Mouse (Mus musculus) stomach, embryonic 16.5 days (tissue): ENCODE measurements around the gene Zfp846. TPM values are rescaled to one million over a fixed set of nuclear protein-coding genes. Genes with fewer than 3 reads are reported as not detected.
"Not testable (repeated sequence)": the region's sequence is repeated elsewhere in the genome, so short reads cannot be mapped to it uniquely, and the experiment has no call there.

Experiments
- ATAC-seq: fragments of 200-750 bp; cut with Nextera tagmentation; 2 replicates; pipeline ENCODE4 v1.8.0; 2017; ENCODE audit warnings: moderate number of reproducible peaks, moderate TSS enrichment; ENCODE audit not compliant: insufficient read depth, low FRiP score
- H3K27ac ChIP-seq: fragments of 300-500 bp; sonication (generic); 2 replicates; pipeline ENCODE4 v1.5.1; 2014; ENCODE audit warnings: low read length
- H3K27me3 ChIP-seq: fragments of 300-500 bp; sonication (generic); 2 replicates; pipeline ENCODE4 v1.6.1; 2014; ENCODE audit warnings: low read length, control low read depth, mixed read lengths; ENCODE audit not compliant: control insufficient read depth, insufficient read depth
- H3K36me3 ChIP-seq: fragments of 300-500 bp; sonication (generic); 2 replicates; pipeline ENCODE4 v1.6.1; 2014; ENCODE audit warnings: low read length; ENCODE audit not compliant: control insufficient read depth, insufficient read depth
- H3K4me1 ChIP-seq: fragments of 300-500 bp; sonication (generic); 2 replicates; pipeline ENCODE4 v1.6.1; 2014; ENCODE audit warnings: low read length, control low read depth, mixed read lengths; ENCODE audit not compliant: control insufficient read depth, insufficient read depth
- H3K4me2 ChIP-seq: fragments of 300-500 bp; sonication (generic); 2 replicates; pipeline ENCODE4 v1.6.1; 2014; ENCODE audit warnings: low read depth, low read length, mixed read lengths
- H3K4me3 ChIP-seq: fragments of 300-500 bp; sonication (generic); replicated peaks from 2 replicates; pipeline ENCODE4 v1.5.1; 2014; ENCODE audit warnings: mild to moderate bottlenecking, low read length
- H3K9ac ChIP-seq: fragments of 300-500 bp; sonication (generic); 2 replicates; pipeline ENCODE4 v1.6.1; 2014; ENCODE audit warnings: low read length
- H3K9me3 ChIP-seq: fragments of 300-500 bp; sonication (generic); replicated peaks from 2 replicates; pipeline ENCODE4 v1.6.1; 2016; ENCODE audit warnings: low read length, control low read depth; ENCODE audit not compliant: control insufficient read depth
- WGBS: fragments of 180-500 bp; shearing (Covaris S2); extraction: QIAGEN DNeasy Blood & Tissue Kit; methylation state at CpG from one replicate; pipeline ENCODE4 v1.1.7; 2014; 5-methylcytosine and 5-hydroxymethylcytosine counted together
- polyA plus RNA-seq: library from polyadenylated mRNA; unstranded; fragments of >200 nt; fragmentation: Nextera tagmentation; extraction: Ambion mirVana; gene quantifications from 2 replicates; pipeline ENCODE4 v1.2.1, GENCODE M21; 2015

Gene Zfp846
- polyA plus RNA-seq, 1 experiment from 2014 or later, result 16.9 TPM

GRCm38 (mm10) chr9:20565326-20566030, 15.6 kb upstream of the Zfp846 start:
- not testable (repeated sequence) for H3K9ac ChIP-seq, H3K4me3 ChIP-seq, H3K4me1 ChIP-seq, H3K4me2 ChIP-seq, H3K27me3 ChIP-seq, H3K36me3 ChIP-seq, ATAC-seq, H3K27ac ChIP-seq, H3K9me3 ChIP-seq
- WGBS, result 59% methylated on average over 3 of the region's 3 CpGs

GRCm38 (mm10) chr9:20571060-20571459, 10.0 kb upstream of the Zfp846 start:
- Histone ChIP-seq H3K27ac (no peak overlapping the region), H3K9me3 (no peaks in the 10 kb centered on the region), H3K4me1 (no peaks in the 10 kb centered on the region), H3K4me3 (no peak overlapping the region), H3K36me3 (no peaks in the 10 kb centered on the region), H3K27me3 (no peaks in the 10 kb centered on the region), H3K4me2 (no peak overlapping the region), H3K9ac (no peak overlapping the region)
- no peak for ATAC-seq

- H3K36me3 ChIP-seq, result no peaks in the 10 kb centered on the region
- no peak overlapping the region for H3K4me3 ChIP-seq
- H3K27ac ChIP-seq, result no peak overlapping the region
- H3K4me2 ChIP-seq, result no peak overlapping the region
- no peaks in the 10 kb centered on the region for H3K9me3 ChIP-seq
- no peak overlapping the region for H3K9ac ChIP-seq
- ATAC-seq, result no peak
- H3K4me1 ChIP-seq, result no peaks in the 10 kb centered on the region
- H3K27me3 ChIP-seq, result peaks cover 3% of the 10 kb centered on the region; the same call in 1 of the 2 replicates
- WGBS, result 87% methylated on average over 2 of the region's 2 CpGs
Observed at GRCm38 (mm10) chr9:20576591-20576990, 4.5 kb upstream of the Zfp846 start.

GRCm38 (mm10) chr9:20601270-20601669, 20.2 kb downstream of the Zfp846 start:
- H3K27ac ChIP-seq, result no peak overlapping the region
- no peaks in the 10 kb centered on the region for H3K4me1 ChIP-seq
- H3K9ac ChIP-seq, result no peak overlapping the region
- H3K4me3 ChIP-seq, result no peak overlapping the region
- H3K9me3 ChIP-seq, result no peaks in the 10 kb centered on the region
- H3K36me3 ChIP-seq, result no peaks in the 10 kb centered on the region
- 81% methylated on average over 6 of the region's 6 CpGs for WGBS
- ATAC-seq, result no peak
- H3K4me2 ChIP-seq, result no peak overlapping the region
- H3K27me3 ChIP-seq, result no peaks in the 10 kb centered on the region

GRCm38 (mm10) chr9:20606269-20606668, 25.2 kb downstream of the Zfp846 start:
- H3K4me2 ChIP-seq, result 0 out of 2 replicates have a peak overlapping the region, but pooled peaks have one; percentile 69
- H3K9me3 ChIP-seq, result no peaks in the 10 kb centered on the region
- no peak overlapping the region for H3K4me3 ChIP-seq
- no peaks in the 10 kb centered on the region for H3K27me3 ChIP-seq
- H3K27ac ChIP-seq, result no peak overlapping the region
- WGBS, result 84% methylated on average over 1 of the region's 1 CpGs
- H3K9ac ChIP-seq, result no peak overlapping the region
- ATAC-seq, result no peak
- H3K4me1 ChIP-seq, result no peaks in the 10 kb centered on the region
- H3K36me3 ChIP-seq, result no peaks in the 10 kb centered on the region

- H3K4me1 ChIP-seq, result no peaks in the 10 kb centered on the region
- ATAC-seq, result peak; percentile 89
- peak overlapping the region; percentile 95 for H3K27ac ChIP-seq
- H3K27me3 ChIP-seq, result no peaks in the 10 kb centered on the region
- no peaks in the 10 kb centered on the region for H3K36me3 ChIP-seq
- WGBS, result under 1% methylated on average over 57 of the region's 57 CpGs
- H3K4me3 ChIP-seq, result peak overlapping the region; percentile 77
- H3K9ac ChIP-seq, result peak overlapping the region; percentile 92
- peak overlapping the region; percentile 69 for H3K4me2 ChIP-seq
- H3K9me3 ChIP-seq, result no peaks in the 10 kb centered on the region
Observed at GRCm38 (mm10) chr9:20607100-20607974, 26.2 kb downstream of the Zfp846 start.

- Histone ChIP-seq H3K36me3 (no peaks in the 10 kb centered on the region), H3K4me1 (no peaks in the 10 kb centered on the region), H3K4me2 (no peak overlapping the region), H3K27me3 (no peaks in the 10 kb centered on the region), H3K9ac (no peak overlapping the region), H3K27ac (no peak overlapping the region), H3K4me3 (no peak overlapping the region), H3K9me3 (no peaks in the 10 kb centered on the region)
- no peak for ATAC-seq
- WGBS, result 83% methylated on average over 5 of the region's 5 CpGs
Observed at GRCm38 (mm10) chr9:20609831-20610464, 28.9 kb downstream of the Zfp846 start.

GRCm38 (mm10) chr9:20611976-20612375, 30.9 kb downstream of the Zfp846 start:
- Histone ChIP-seq H3K4me2 (no peak overlapping the region), H3K4me1 (no peaks in the 10 kb centered on the region), H3K9me3 (no peaks in the 10 kb centered on the region), H3K27ac (no peak overlapping the region), H3K9ac (no peak overlapping the region), H3K4me3 (no peak overlapping the region), H3K36me3 (no peaks in the 10 kb centered on the region), H3K27me3 (no peaks in the 10 kb centered on the region)
- ATAC-seq, result no peak
- 72% methylated on average over 5 of the region's 5 CpGs for WGBS

- Histone ChIP-seq H3K27ac (no peak overlapping the region), H3K9ac (no peak overlapping the region), H3K4me3 (no peak overlapping the region), H3K9me3 (no peaks in the 10 kb centered on the region), H3K36me3 (no peaks in the 10 kb centered on the region), H3K4me2 (no peak overlapping the region), H3K4me1 (no peaks in the 10 kb centered on the region), H3K27me3 (no peaks in the 10 kb centered on the region)
- ATAC-seq, result no peak
- WGBS, result 79% methylated on average over 2 of the region's 2 CpGs
Observed at GRCm38 (mm10) chr9:20616685-20617084, 35.6 kb downstream of the Zfp846 start.
